ENCODE assay signal across 8 mouse cellular contexts in the genomic region with DNA sequence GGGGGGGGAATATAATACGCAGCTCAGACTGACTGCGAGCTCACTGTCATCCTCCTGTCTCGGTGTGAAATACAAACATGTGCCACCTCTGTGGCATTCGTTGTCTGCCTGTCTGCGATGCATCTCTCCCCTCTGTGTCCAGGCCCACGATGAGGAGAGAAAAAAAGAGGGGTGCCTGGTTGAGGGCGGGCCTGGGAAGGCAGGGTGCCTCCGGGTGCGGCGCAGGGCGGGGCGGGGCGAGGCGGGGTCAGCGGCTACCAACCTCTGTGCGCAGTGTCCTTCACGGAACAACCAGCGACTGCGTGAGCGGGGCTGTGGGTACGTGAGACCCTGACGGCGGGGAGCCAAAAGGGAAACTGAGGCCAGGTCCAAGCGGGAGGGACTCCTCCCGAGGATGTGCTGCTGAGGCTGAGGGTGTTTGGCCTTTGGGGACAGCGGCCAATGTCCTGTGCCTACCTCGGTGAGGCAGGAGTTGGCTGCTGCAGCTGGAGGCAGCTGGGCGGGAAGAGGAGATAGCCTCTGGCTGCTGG. TPM values are rescaled to one million over a fixed set of nuclear protein-coding genes. Genes with fewer than 3 reads are reported as not detected.
DNase-seq lines count a peak whose midpoint lies in the region; ATAC-seq and TF ChIP-seq lines count a peak whose summit lies in the region.

TSS of gene Tspo (plus strand) at position 266 of the 530 bp plus-strand sequence.
TSS of gene Mcat (minus strand) at position 461 of the 530 bp plus-strand sequence.

- DNase-seq in cerebellum, adult 2 months = no peak
- DNase-seq in cerebellum, adult 11 months = no peak
- DNase-seq in heart, adult 2 months = peak; percentile 82 to 86
- peak; percentile 80 for DNase-seq in kidney, adult 18-20 months
- DNase-seq in ovary, postnatal 10 days (ENCODE audit: low spot score) = peak; percentile 44
- DNase-seq in yolk sac, embryonic 10.5 days (ENCODE audit: low spot score) = peak; percentile 55

- H3K9me3 ChIP-seq in lung, embryonic 15.5 days = no peaks in the 10 kb centered on the region

- H3K4me3 ChIP-seq in cerebellum, adult 2 months (replicated peaks; ENCODE audit: insufficient read depth, low read depth, low read length) = peak within 1 kb of the TSS; percentile 23
- peak within 1 kb of the TSS; percentile 80 for H3K4me3 ChIP-seq in heart, adult 2 months
- H3K4me3 ChIP-seq in lung, embryonic 15.5 days = peak within 1 kb of the TSS; percentile 59

- 3% methylated on average over 28 of the region's 28 CpGs for WGBS in cerebellum, adult 2 months
- WGBS in heart, adult 2 months = under 1% methylated on average over 28 of the region's 28 CpGs
- 0% methylated on average over 22 of the region's 28 CpGs for WGBS in lung, embryonic 15.5 days

- H3K4me2 ChIP-seq in lung, embryonic 15.5 days = peak within 1 kb of the TSS; percentile 98

- no peak for TF ChIP-seq POLR2A in cerebellum, adult 2 months (IDR thresholded peaks at IDR 0.05; ENCODE audit: borderline replicate concordance, insufficient read depth, low read length)
- TF ChIP-seq POLR2A in heart, adult 2 months (IDR thresholded peaks at IDR 0.05; ENCODE audit: insufficient read depth, low read depth, low read length) = peak; percentile 68

- H3K9ac ChIP-seq in heart, adult 2 months (ENCODE audit: low read depth, low read length) = peak within 1 kb of the TSS; percentile 76
- peak within 1 kb of the TSS; percentile 60 for H3K9ac ChIP-seq in lung, embryonic 15.5 days

- TF ChIP-seq EP300 in heart, adult 2 months (IDR thresholded peaks at IDR 0.05; ENCODE audit: insufficient read depth, low read depth, low read length) = no peak

- no peaks in the 10 kb centered on the region for H3K79me2 ChIP-seq in heart, adult 2 months (replicated peaks; ENCODE audit: control insufficient read depth, insufficient read depth, low read length)

- no peaks in the 10 kb centered on the region for H3K4me1 ChIP-seq in cerebellum, adult 2 months (ENCODE audit: control insufficient read depth, insufficient read depth, low read length)
- peaks cover 9% of the 10 kb centered on the region for H3K4me1 ChIP-seq in heart, adult 2 months (ENCODE audit: control insufficient read depth, insufficient read depth, low read length)
- H3K4me1 ChIP-seq in lung, embryonic 15.5 days = peaks cover 16% of the 10 kb centered on the region

- no peaks in the 10 kb centered on the region for H3K27me3 ChIP-seq in cerebellum, adult 2 months (ENCODE audit: control insufficient read depth, insufficient read depth, low read length)
- no peaks in the 10 kb centered on the region for H3K27me3 ChIP-seq in heart, adult 2 months (ENCODE audit: control insufficient read depth, insufficient read depth, low read length)
- H3K27me3 ChIP-seq in lung, embryonic 15.5 days = no peaks in the 10 kb centered on the region

- H3K36me3 ChIP-seq in heart, adult 2 months (ENCODE audit: control insufficient read depth, insufficient read depth, low read length) = no peaks in the 10 kb centered on the region
- no peaks in the 10 kb centered on the region for H3K36me3 ChIP-seq in lung, embryonic 15.5 days

- peak; percentile 55 for ATAC-seq in common myeloid progenitor, adult 5-6 weeks (replicated peaks; ENCODE audit: low read depth, poor library complexity, severe bottlenecking)
- ATAC-seq in lung, embryonic 15.5 days (ENCODE audit: borderline replicate concordance, extremely low read depth, low FRiP score, low TSS enrichment) = peak; percentile 70; the same call in 1 of the 2 replicates

- H3K27ac ChIP-seq in cerebellum, adult 2 months (ENCODE audit: insufficient read depth, low read length) = no peak within 1 kb of the TSS
- H3K27ac ChIP-seq in heart, adult 2 months = peak within 1 kb of the TSS; percentile 92
- H3K27ac ChIP-seq in lung, embryonic 15.5 days = peak within 1 kb of the TSS; percentile 71

- intact Hi-C loops in heart, adult 2 months (cut with DNase I) = loop anchor here (5.0 kb wide), 1 partner anchor 36 kb away; the partner anchor contains the start of gene Bik

- TF ChIP-seq CTCF in cerebellum, adult 2 months (IDR thresholded peaks at IDR 0.05; ENCODE audit: borderline replicate concordance, insufficient read depth, low read depth, low read length) = no peak
- TF ChIP-seq CTCF in heart, adult 2 months (IDR thresholded peaks at IDR 0.05) = no peak

RNA-seq across cellular contexts. Expression of gene Tspo, which starts in this region (rescaled TPM):
- polyA plus RNA-seq in cerebellum, adult 2 months (2012; rRNA removed) = 12.2 and 13.7 TPM in 2 replicates
- 60.8 and 78.3 TPM in 2 replicates for total RNA-seq in common myeloid progenitor, adult 5-6 weeks (2017)
- total RNA-seq in heart, adult 2 months (2021) = 10 to 100 TPM; 61.2 to 61.8 TPM
- polyA plus RNA-seq in heart, adult 2 months (2012; rRNA removed) = 101 and 154 TPM in 2 replicates
- polyA plus RNA-seq in lung, embryonic 15.5 days (2015; fragmentation: Nextera tagmentation; extraction: Ambion mirVana) = 99.8 and 105 TPM in 2 replicates

RNA-seq across cellular contexts. Expression of gene Mcat, which starts in this region (rescaled TPM):
- polyA plus RNA-seq in cerebellum, adult 2 months (2012; rRNA removed) = 22.9 and 25.0 TPM in 2 replicates
- 15.0 and 25.3 TPM in 2 replicates for total RNA-seq in common myeloid progenitor, adult 5-6 weeks (2017)
- total RNA-seq in heart, adult 2 months (2021) = 10 to 100 TPM; 38.7 to 40.8 TPM
- 32.2 and 41.4 TPM in 2 replicates for polyA plus RNA-seq in heart, adult 2 months (2012; rRNA removed)
- 34.3 and 34.7 TPM in 2 replicates for polyA plus RNA-seq in lung, embryonic 15.5 days (2015; fragmentation: Nextera tagmentation; extraction: Ambion mirVana)

Comparison
In these comparisons a context has a peak if more than half of its experiments do, and no peak if none do; other contexts are left out.
1. DNase-seq: peak in heart, adult 2 months (2 of 2), kidney, adult 18-20 months (single experiment), ovary, postnatal 10 days (single experiment) and yolk sac, embryonic 10.5 days (single experiment); none in cerebellum, adult 2 months (0 of 2) and cerebellum, adult 11 months (single experiment).
2. H3K4me3 ChIP-seq: peak in every context shown above with its lines; median percentile 80 in heart, adult 2 months; 59 in lung, embryonic 15.5 days; 23 in cerebellum, adult 2 months.